Mouse (Mus musculus): Measurements from ENCODE around the gene Gm11634. TPM values are rescaled to one million over a fixed set of nuclear protein-coding genes. Genes with fewer than 3 reads are reported as not detected.
A peak's percentile ranks its signal among the peaks of the same experiment; 100 is the strongest.
"Not testable (repeated sequence)": the region's sequence is repeated elsewhere in the genome, so short reads cannot be mapped to it uniquely, and the experiment has no call there.

The Gm11634 gene
- polyA plus RNA-seq, 1 experiment from 2014 or later = not detected

DNA sequence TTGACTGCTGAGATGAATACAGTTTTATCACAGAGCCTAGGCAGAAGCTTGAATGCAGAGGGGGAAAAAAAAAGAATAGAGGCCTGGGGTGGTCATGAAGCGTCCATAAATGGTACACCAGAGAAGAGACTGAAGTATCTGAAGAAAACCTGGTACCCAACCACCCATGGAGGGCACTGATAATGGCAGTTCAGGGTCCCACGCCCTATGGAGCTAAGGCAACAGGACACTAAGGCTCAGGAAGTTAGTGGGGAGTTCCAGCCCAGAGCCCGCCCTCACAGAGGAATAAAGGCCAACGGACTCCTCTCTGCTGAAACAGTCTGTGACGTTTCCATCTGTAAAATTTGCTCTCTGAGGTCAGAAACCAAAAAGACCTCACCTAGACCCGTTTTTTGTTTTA, 16.3 kb upstream of the Gm11634 start:
- H3K4me3 ChIP-seq = no peak overlapping the region
- H3K27ac ChIP-seq = no peak overlapping the region
- peaks cover 21% of the 10 kb centered on the region for H3K4me1 ChIP-seq (replicated peaks)
- ATAC-seq (replicated peaks; ENCODE audit: insufficient number of reproducible peaks, insufficient read depth, low FRiP score, low read depth) = no peak
- H3K36me3 ChIP-seq = no peaks in the 10 kb centered on the region
- H3K4me2 ChIP-seq = no peak overlapping the region
- H3K27me3 ChIP-seq = no peaks in the 10 kb centered on the region
- no peaks in the 10 kb centered on the region for H3K9me3 ChIP-seq (replicated peaks)
- 69% methylated on average over 6 of the region's 6 CpGs for whole genome bisulfite sequencing
- no peak overlapping the region for H3K9ac ChIP-seq

DNA sequence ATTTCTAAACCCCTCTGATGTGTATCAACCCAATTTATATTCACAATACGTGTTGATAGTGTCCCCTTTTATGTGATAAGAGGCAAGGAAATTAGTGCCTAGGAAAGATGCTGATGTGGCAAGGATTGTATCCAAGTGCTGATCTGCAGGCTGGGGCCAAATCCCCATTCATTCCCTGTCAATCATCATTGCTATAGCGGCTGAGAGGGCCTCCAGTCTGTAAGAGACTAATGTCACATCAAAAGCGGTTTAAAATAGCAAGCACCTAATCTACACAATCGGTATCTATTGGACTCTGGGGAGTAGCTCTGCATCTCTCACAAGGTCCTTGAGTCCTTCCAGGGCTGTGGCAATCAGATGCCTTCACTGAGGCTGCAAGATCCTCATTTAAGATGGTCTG, 15.1 kb upstream of the Gm11634 start:
- Histone ChIP-seq H3K4me3 (no peak overlapping the region), H3K9me3 (replicated peaks) (no peaks in the 10 kb centered on the region), H3K36me3 (no peaks in the 10 kb centered on the region), H3K27ac (no peak overlapping the region), H3K4me2 (no peak overlapping the region), H3K27me3 (no peaks in the 10 kb centered on the region), H3K4me1 (replicated peaks) (peaks cover 22% of the 10 kb centered on the region), H3K9ac (no peak overlapping the region)
- WGBS = 46% methylated on average over 4 of the region's 4 CpGs
- ATAC-seq (replicated peaks; ENCODE audit: insufficient number of reproducible peaks, insufficient read depth, low FRiP score, low read depth) = no peak

DNA sequence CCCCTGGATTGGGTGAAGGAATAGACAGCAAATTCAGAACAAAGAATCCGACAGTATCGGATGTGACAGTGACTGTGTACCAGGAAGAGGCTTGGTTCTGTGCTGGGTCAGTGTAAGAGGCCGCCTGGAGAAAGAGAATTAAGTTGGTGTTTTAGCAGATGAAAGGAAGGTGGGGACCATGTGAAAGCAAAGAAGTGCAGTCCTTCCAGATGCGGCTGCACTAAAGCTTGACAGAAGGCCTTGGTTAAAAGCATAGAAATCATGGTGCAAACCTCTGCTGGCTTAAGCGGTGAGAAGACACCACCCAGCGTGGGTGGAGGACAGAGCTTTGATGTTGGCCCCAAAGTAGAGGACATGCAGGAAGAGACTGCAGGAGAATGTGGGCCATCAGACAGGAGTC, 14.5 kb upstream of the Gm11634 start:
- H3K9ac ChIP-seq = no peak overlapping the region
- ATAC-seq (replicated peaks; ENCODE audit: insufficient number of reproducible peaks, insufficient read depth, low FRiP score, low read depth) = no peak
- H3K4me2 ChIP-seq = no peak overlapping the region
- no peaks in the 10 kb centered on the region for H3K9me3 ChIP-seq (replicated peaks)
- no peak overlapping the region for H3K27ac ChIP-seq
- H3K27me3 ChIP-seq = no peaks in the 10 kb centered on the region
- 67% methylated on average over 6 of the region's 6 CpGs for WGBS
- H3K36me3 ChIP-seq = no peaks in the 10 kb centered on the region
- H3K4me1 ChIP-seq (replicated peaks) = peaks cover 22% of the 10 kb centered on the region
- H3K4me3 ChIP-seq = no peak overlapping the region

DNA sequence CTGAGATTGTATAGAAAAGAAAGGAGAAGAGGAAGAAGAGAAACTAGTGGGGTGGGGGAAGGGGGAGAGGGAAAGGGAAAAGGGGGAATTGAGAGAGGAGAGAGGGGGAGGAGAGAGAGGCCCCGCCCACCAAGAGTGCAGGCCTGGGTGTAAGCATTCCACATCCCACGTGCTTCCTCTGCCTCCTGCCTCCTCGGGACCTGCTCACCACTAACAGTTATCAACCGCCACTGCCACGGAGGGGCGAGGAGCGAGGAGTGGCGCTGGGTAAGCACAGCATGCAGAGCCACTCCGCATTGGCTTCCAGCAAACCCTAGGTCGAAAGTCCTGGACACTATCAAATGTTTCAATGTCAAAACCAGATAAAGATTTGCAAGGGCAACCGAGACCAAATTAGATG, 11.4 kb upstream of the Gm11634 start:
- Histone ChIP-seq H3K4me3 (peak overlapping the region; percentile 12; the same call in 1 of the 2 replicates), H3K9ac (no peak overlapping the region), H3K36me3 (no peaks in the 10 kb centered on the region), H3K4me1 (replicated peaks) (peaks cover 9% of the 10 kb centered on the region), H3K4me2 (peak overlapping the region; percentile 50), H3K9me3 (replicated peaks) (no peaks in the 10 kb centered on the region), H3K27me3 (no peaks in the 10 kb centered on the region), H3K27ac (no peak overlapping the region)
- peak; percentile 53 for ATAC-seq (replicated peaks; ENCODE audit: insufficient number of reproducible peaks, insufficient read depth, low FRiP score, low read depth)
- 6% methylated on average over 11 of the region's 11 CpGs for WGBS

DNA sequence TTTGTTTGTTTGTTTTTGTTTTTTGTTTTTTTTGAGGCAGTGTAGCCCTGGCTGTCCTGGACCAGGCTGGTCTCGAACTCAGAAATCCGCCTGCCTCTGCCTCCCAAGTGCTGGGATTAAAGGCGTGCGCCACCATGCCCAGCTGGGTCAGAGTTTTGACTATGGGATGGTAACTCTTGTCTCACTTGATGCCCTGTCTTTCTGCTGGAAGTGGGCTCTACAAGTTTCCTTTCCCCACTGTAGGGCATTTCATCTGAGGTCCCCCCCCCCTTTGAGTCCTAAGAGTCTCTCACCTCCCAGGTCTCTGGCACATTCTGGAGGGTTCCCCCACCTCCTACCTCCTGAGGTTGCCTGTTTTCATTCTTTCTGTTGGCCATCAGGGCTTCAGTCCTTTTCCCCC, 8.1 kb upstream of the Gm11634 start:
- WGBS = 76% methylated on average over 4 of the region's 4 CpGs
- peaks cover 13% of the 10 kb centered on the region for H3K4me1 ChIP-seq (replicated peaks)
- H3K27me3 ChIP-seq; H3K36me3 ChIP-seq; H3K4me2 ChIP-seq; H3K9me3 ChIP-seq (replicated peaks); ATAC-seq (replicated peaks; ENCODE audit: insufficient number of reproducible peaks, insufficient read depth, low FRiP score, low read depth); H3K9ac ChIP-seq; H3K4me3 ChIP-seq; H3K27ac ChIP-seq: not testable (repeated sequence)

DNA sequence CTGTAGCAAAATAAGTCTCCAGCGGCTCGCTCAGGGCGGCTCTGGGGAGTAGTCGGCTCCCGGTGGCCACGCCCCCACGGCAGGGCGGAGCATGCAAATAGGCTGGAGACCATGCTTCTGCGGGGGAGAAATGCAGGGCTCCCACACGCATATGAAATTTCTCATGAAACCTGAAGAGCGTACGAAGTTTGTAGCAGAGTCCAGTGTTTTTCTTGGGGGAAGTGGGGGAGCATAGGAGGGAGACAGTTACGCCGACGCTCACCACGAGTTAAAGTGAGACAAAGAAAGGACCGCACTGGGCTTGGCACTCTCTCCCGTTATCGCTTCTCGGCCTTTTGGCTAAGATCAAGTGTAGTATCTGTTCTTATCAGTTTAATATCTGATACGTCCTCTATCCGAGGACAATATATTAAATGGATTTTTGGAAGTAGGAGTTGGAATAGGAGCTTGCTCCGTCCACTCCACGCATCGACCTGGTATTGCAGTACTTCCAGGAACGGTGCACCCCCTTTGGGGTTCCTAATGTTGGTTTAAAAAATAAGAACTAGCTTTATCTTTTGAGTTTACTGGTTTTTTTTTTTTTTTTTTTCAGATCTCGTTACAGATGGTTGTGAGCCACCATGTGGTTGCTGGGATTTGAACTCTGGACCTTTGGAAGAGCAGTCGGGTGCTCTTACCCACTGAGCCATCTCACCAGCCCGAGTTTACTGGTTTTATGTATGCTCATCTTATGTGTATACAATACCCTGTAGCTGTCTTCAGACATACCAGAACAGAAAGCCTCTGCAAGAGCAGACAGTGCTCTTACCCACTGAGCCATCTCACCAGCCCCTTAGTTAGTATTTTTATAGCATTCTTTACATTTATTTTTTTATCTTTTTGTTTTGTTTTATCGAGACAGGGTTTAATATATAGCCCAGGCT, 5.7 kb upstream of the Gm11634 start:
- H3K9me3 ChIP-seq (replicated peaks); H3K4me1 ChIP-seq (replicated peaks); ATAC-seq (replicated peaks; ENCODE audit: insufficient number of reproducible peaks, insufficient read depth, low FRiP score, low read depth); H3K36me3 ChIP-seq; H3K27me3 ChIP-seq: not testable (repeated sequence)
- 2% methylated on average over 30 of the region's 30 CpGs for WGBS
- Histone ChIP-seq H3K4me3 (peak overlapping the region; percentile 37), H3K4me2 (peak overlapping the region; percentile 59), H3K27ac (0 out of 2 replicates have a peak overlapping the region, but pooled peaks have one; percentile 28), H3K9ac (peak overlapping the region; percentile 44; the same call in 1 of the 2 replicates)

DNA sequence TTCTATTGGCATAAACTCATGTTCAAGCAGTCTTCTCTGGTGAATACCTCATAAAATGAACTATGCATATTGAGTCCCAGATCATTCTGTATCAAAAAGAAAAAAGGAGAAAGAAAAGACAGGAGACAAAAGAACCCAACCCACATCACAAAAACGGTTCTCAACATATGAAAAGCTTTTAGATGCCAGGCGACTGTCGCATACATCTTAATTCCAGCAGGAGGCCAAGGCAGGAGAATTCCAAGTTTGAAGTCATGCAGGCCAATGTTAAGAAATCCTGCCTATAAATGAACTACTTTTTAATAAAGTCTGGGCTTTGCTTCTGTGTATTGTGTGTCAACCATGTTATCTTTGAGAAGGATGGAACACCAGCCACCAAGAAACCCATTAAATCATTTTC, 5.1 kb upstream of the Gm11634 start:
- Histone ChIP-seq H3K27me3 (peaks cover 13% of the 10 kb centered on the region), H3K9me3 (replicated peaks) (no peaks in the 10 kb centered on the region), H3K9ac (no peak overlapping the region), H3K4me1 (replicated peaks) (0 out of 2 replicates have a peak, but pooled peaks cover 4% of the 10 kb centered on the region), H3K4me3 (peak overlapping the region; percentile 37), H3K36me3 (no peaks in the 10 kb centered on the region), H3K4me2 (peak overlapping the region; percentile 59; the same call in 1 of the 2 replicates), H3K27ac (no peak overlapping the region)
- WGBS = 4% methylated on average over 3 of the region's 3 CpGs
- ATAC-seq (replicated peaks; ENCODE audit: insufficient number of reproducible peaks, insufficient read depth, low FRiP score, low read depth) = no peak

DNA sequence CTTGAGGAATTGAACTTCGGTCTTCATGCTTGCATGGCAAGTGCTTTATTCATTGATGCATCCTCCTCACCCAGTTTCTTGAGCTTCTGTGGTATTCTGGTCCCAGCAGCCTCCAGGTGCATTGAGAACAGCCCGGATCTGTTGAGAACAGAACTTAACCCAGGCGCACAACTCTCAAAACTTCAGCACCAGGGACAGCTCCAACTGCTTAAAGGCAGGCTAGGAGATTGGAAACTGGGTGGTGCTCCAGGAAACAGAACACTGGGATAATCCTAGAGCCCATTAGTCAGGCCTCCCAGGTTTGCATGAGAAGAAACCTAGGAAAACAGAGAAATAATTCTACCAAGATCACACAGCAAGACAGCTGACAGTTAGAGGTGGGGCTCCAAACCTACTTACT, 3.4 kb upstream of the Gm11634 start:
- H3K4me2 ChIP-seq = no peak overlapping the region
- H3K4me1 ChIP-seq (replicated peaks) = 0 out of 2 replicates have a peak, but pooled peaks cover 4% of the 10 kb centered on the region
- peaks cover 17% of the 10 kb centered on the region for H3K27me3 ChIP-seq
- H3K9ac ChIP-seq = no peak overlapping the region
- H3K27ac ChIP-seq = no peak overlapping the region
- H3K4me3 ChIP-seq = no peak overlapping the region
- no peak for ATAC-seq (replicated peaks; ENCODE audit: insufficient number of reproducible peaks, insufficient read depth, low FRiP score, low read depth)
- WGBS = 6% methylated on average over 3 of the region's 3 CpGs
- H3K36me3 ChIP-seq = no peaks in the 10 kb centered on the region
- H3K9me3 ChIP-seq (replicated peaks) = no peaks in the 10 kb centered on the region

DNA sequence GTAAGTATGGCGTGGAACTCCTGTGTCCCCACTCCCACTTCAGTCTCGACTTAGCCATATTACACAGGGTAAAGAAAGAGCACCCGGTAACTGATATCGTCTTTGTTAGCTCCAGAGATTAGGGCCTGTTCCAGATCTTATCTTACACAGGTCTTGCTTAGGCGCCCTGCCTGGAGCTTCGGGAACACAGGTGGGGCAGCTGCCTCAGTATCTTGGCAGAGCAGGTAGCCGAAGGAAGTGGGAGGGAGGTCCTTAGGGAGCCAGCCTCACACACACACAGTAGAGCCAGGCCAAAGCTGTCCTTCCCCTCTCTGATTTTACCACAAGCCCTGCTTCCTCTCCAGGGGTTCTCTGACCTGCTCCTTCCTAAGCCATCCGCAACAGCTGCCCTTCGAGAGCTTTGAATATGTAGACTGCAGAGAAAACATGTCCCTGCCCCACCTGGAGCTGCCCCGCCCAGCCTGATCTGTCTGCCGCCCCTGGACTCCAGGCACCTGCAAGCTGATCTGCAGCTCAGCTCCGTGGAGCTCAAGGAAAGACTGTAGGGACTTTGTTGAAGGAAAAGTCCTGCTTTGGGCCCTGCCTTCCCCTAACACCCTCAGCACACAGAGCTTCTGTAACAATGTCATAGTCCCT, 8.9 kb downstream of the Gm11634 start:
- WGBS = 65% methylated on average over 12 of the region's 12 CpGs
- Histone ChIP-seq H3K27me3 (no peaks in the 10 kb centered on the region), H3K4me2 (no peak overlapping the region), H3K36me3 (no peaks in the 10 kb centered on the region), H3K9me3 (replicated peaks) (no peaks in the 10 kb centered on the region), H3K27ac (no peak overlapping the region), H3K4me1 (replicated peaks) (no peaks in the 10 kb centered on the region), H3K9ac (no peak overlapping the region), H3K4me3 (no peak overlapping the region)
- ATAC-seq (replicated peaks; ENCODE audit: insufficient number of reproducible peaks, insufficient read depth, low FRiP score, low read depth) = no peak

DNA sequence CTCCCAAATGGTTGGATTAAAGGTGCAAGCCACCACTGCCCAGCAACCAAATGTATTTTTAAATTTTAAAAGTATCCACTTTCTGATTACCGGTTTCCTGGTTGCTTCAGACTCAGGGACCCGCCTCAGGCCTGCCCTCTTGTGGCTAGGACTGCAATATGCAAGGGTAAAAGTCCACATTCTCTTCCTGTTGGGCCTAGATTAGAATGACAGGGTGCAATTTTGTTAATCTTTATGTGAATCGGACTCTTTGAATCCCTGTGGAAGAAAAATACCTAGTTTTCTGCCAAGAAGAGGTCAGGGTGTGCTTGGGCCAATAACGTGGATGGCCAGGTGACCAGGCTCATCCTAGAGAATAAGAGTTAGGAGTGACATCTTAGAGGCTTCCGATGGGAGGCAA, 9.6 kb downstream of the Gm11634 start:
- Histone ChIP-seq H3K4me1 (replicated peaks) (no peaks in the 10 kb centered on the region), H3K4me3 (no peak overlapping the region), H3K9me3 (replicated peaks) (no peaks in the 10 kb centered on the region), H3K36me3 (no peaks in the 10 kb centered on the region), H3K4me2 (no peak overlapping the region), H3K27me3 (no peaks in the 10 kb centered on the region), H3K27ac (no peak overlapping the region), H3K9ac (no peak overlapping the region)
- 29% methylated on average over 5 of the region's 5 CpGs for WGBS
- ATAC-seq (replicated peaks; ENCODE audit: insufficient number of reproducible peaks, insufficient read depth, low FRiP score, low read depth) = no peak

DNA sequence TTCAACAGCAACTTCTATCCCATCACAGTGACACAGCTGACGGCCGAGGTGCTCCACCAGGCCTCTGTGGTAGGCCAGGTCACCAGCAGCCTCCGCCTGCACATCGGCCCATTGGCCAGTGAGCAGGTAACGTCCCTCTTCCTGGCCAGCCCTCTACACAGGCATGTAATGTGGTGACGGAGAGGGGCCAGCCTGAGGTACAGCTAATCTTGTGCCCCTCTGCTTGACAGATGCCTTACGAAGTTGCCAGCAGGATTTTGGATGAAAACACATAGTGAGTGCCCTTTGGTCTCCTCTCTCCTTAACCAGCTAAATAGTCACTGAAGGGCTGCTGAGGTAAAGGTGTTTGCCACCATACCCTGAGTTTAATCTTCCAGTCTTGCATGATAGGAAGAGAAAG, 10.2 kb downstream of the Gm11634 start:
- ATAC-seq (replicated peaks; ENCODE audit: insufficient number of reproducible peaks, insufficient read depth, low FRiP score, low read depth) = no peak; the same call in 1 of the 2 replicates

More for the DNA sequence above, 10.2 kb downstream of the Gm11634 start:
- Histone ChIP-seq H3K4me3 (no peak overlapping the region), H3K9me3 (replicated peaks) (no peaks in the 10 kb centered on the region), H3K4me2 (no peak overlapping the region), H3K36me3 (no peaks in the 10 kb centered on the region), H3K27ac (no peak overlapping the region), H3K9ac (no peak overlapping the region), H3K4me1 (replicated peaks) (no peaks in the 10 kb centered on the region), H3K27me3 (no peaks in the 10 kb centered on the region)
- 87% methylated on average over 7 of the region's 7 CpGs for WGBS
